Mouse (Mus musculus) CD4-positive, CD25-positive, alpha-beta regulatory T cell, adult 9 weeks (primary cell): ENCODE results near the gene Gm10184. TPM values are rescaled to one million over a fixed set of nuclear protein-coding genes. Genes with fewer than 3 reads are reported as not detected.

ENCODE experiments used
- polyA plus RNA-seq: library from polyadenylated mRNA; unstranded; fragments of 100-300 nt; shearing (Covaris generic); gene quantifications from one replicate; pipeline ENCODE4 v1.2.1, GENCODE M21; 2017

Gene Gm10184
- 9.3 TPM for polyA plus RNA-seq

DNA sequence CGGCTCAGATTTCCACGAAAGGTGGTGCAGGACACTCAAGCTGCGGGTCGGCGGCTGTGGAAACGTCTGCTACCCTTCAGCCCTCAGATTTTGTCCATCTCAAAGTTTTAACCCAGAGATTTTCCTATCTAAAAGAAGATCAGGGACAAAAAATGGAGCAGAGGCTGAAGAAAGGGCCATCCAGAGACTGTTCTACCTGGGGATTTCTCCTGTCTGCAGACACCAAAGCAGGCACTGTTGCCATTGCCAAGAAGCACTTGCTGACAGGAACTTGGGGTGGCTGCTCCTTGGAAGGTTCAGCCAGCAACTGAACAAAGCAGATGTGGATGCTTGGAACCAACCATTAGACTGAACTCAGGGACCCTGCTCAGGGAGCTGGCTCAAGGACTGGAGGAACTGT, at the start of gene Gm10184:
Gm10184 (minus strand) TSS at position 101 of the 400 bp plus-strand sequence.

